Mouse (Mus musculus): ENCODE data around the gene Plekhg3. TPM values are rescaled to one million over a fixed set of nuclear protein-coding genes. Genes with fewer than 3 reads are reported as not detected.

The Plekhg3 gene
- 10 to 100 TPM; 13.6 to 18.5 TPM for total RNA-seq (2021)
- long read RNA-seq, experiment 1, partial matches to known transcripts: 3 of 8 reads
- long read RNA-seq, experiment 1, other reads (novel, unspliced or antisense): 5 of 8 reads
- long read RNA-seq, experiment 2, partial matches to known transcripts: 2 of 4 reads
- long read RNA-seq, experiment 2, other reads (novel, unspliced or antisense): 2 of 4 reads

GRCm38 (mm10) chr12:76530580-76531139 is at the start of gene Plekhg3:
TSS of gene Plekhg3 (plus strand) at chr12:76530891.
- DNase-seq: no peak

DNA sequence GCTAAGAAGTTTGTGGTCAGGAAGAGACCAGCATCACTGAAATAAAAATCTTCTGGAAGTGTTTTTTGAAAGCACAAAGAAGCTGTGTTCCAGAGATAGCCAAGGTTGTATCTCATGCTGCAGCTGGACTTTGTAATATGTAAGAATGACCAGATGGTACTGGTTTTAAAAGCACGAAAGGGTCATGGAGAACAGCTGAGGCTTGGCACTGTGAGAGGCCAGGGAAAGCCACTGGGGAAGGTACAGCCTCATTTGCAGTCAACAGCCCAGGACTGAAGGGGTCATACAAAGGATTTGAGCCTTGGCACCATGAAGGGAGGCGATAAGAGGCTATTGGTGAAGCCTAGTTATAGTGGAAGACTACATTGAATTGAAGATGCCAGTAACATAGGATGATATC is 48.2 kb upstream of the Plekhg3 start:
- no peak for DNase-seq

DNA sequence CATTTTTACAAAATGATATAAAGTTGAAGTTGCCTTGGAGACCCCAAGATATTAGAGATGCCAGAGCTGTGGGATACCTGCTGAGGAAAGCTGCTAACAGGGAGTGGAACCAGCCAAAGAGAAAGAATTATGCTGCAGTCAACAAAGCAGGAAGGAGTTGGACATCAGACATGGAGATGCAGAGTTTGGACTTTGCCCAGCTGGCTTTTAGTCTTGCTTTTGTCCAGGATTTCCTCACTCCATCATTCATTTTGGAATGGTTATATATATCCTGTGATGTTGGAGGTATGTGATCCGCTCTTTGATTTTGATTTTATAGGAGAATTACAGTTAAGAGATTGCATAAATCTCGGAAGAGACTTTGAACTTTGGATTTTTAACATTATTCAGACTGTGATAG is 47.7 kb upstream of the Plekhg3 start:
- no peak for DNase-seq

DNA sequence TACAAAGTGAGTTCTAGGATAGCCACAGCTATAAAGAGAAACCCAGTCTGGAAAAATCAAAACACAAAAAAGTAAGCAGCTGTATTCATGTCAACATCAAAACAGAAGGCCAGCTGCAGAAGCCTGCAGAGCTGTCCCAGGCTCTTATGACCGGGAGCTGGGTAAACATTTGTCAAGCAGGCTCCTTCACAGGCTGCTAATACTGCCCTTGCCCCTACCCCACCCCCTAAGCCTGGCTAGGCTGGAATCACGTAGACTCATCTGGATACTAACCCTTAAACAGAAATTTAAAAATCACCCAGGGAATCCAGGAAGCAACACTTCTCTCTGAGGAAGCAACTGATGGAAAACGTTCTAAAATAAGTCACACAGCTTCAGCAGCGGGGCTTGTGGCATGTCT is 45.8 kb upstream of the Plekhg3 start:
- DNase-seq: no peak

GRCm38 (mm10) chr12:76485381-76485780 is 45.3 kb upstream of the Plekhg3 start:
- DNase-seq: no peak

DNA sequence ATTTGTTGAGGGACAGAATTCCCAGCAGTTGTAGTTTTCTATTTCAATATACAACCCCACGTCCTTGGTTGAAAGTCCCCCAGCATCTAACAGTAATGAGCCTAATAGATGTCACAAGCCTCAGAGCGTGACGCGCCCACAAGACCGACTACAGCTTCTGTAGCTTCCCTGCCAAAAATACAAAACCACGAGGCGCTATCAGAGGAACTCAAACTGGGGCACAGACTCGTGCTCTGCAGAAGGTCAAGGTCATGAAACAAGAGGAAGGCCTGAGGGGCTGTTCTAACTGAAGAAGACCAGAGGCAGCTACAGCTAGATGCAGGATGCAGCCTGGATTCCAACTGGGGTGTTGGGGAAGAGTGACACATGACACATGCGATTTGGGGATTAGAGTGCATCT is 43.7 kb upstream of the Plekhg3 start:
- DNase-seq: no peak

DNA sequence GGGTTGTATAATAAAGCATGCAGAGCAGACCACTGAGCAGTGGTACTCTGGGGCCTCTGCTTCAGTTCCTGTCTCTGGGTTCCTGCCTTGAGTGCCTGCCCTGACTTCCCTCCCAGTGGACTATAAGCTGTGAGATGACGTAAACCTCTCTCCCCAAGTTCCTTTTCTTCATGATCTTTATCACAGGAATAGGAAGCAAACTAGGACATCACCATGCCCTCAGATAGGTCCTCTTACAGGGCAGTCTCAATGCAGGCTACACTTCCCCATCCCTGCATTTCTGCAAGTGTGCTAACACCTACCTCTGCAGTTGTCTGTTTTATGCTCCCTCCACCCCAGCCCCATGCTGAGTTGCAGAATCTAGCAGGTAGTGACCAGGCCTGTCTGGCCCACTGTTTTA is 39.9 kb upstream of the Plekhg3 start:
- DNase-seq: no peak

DNA sequence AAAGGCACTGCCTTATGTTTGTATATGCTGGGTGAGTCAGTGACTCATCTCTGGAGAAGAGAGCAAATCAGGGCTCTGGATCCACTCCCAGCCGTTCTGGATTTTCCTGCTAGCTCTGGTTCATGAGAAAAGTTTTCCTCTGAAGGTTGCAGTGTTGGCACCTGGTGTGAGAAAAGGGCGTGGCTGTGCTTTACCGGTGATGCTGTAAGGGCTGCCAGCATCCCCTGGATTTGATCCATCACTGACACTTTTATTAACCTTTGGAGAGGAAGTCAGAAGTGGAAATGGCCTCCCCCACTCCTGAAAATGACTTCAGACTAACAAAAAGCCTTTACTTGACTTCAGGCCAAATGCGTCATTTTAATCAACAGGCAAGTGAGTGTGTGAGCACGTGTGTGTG is 37.2 kb upstream of the Plekhg3 start:
- peak; percentile 34 for DNase-seq

- no peak for DNase-seq
Measured at GRCm38 (mm10) chr12:76495381-76495780, 35.3 kb upstream of the Plekhg3 start.

DNA sequence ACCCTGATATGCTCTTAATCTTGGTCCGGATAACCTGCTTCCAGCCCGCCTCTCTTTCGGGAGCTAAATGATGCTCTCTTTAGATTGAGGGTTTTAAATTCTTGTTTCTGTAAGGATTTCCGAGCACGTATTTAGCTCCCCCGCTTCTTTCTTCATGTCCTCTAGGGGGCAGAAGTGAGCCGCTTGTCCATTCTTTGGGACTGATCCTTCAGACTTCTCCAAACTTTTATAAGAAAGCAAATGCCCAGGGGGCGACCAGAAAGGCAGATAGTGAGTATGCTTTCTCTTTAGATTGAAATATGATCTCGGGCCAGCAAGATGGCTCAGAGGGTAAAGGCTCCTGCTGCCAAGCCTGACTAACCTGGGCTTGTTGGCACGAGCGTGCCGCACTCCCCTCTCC is 34.4 kb upstream of the Plekhg3 start:
- DNase-seq: peak; percentile 50

- no peak for DNase-seq
Measured at GRCm38 (mm10) chr12:76499276-76499675, 31.4 kb upstream of the Plekhg3 start.

- no peak for DNase-seq
Measured at GRCm38 (mm10) chr12:76500055-76500454, 30.6 kb upstream of the Plekhg3 start.

GRCm38 (mm10) chr12:76500896-76501295 is 29.8 kb upstream of the Plekhg3 start:
- DNase-seq: no peak

- DNase-seq: no peak
Measured at GRCm38 (mm10) chr12:76502981-76503380, 27.7 kb upstream of the Plekhg3 start.

DNA sequence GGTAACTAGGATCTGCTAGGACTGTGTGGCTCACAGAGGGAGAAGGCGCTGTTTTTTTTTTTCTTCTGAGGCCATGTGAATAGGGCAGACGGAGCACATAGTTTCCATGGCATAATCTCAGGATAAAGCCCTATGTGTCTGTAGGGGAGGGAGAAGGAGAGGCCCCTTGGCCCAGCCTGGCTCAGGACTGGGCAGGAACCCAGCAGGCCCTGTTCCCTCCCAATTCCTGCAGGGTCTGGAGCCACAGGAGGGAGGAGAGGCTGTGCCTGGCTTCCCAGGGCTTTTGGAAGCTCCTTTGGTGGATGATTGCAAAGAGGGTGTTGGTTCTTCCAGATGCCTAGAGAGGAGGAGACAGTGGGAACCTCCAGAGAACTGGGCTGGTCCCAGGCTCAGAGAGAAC is 24.2 kb upstream of the Plekhg3 start:
- DNase-seq: peak; percentile 59

- no peak for DNase-seq
Measured at GRCm38 (mm10) chr12:76507791-76508190, 22.9 kb upstream of the Plekhg3 start.

- no peak for DNase-seq
Measured at GRCm38 (mm10) chr12:76508909-76509440, 21.7 kb upstream of the Plekhg3 start.

- no peak for DNase-seq
Measured at GRCm38 (mm10) chr12:76512731-76513130, 18.0 kb upstream of the Plekhg3 start.

DNA sequence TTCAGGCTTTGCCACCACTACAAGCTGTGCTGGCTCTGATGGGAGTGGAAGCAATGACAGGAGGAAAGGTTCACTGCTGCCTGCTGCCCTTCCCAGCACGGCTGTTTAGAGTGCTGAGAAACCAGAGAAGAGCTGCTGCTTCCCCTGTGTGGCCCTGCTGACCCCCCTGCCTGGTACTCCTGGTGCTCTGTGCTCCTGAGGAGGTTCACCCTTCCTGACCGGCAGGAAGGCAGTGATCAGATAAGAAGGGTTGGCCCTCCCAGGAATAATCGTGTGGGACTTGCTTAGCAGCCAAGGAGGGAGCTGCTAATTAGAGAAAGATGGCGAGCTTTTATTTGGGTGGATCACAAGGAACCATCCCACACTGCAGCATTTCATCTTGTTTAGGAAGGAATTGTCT is 15.8 kb upstream of the Plekhg3 start:
- DNase-seq: no peak

- DNase-seq: no peak
Measured at GRCm38 (mm10) chr12:76518000-76518399, 12.7 kb upstream of the Plekhg3 start.

- DNase-seq: no peak
Measured at GRCm38 (mm10) chr12:76518909-76519842, 11.5 kb upstream of the Plekhg3 start.

DNA sequence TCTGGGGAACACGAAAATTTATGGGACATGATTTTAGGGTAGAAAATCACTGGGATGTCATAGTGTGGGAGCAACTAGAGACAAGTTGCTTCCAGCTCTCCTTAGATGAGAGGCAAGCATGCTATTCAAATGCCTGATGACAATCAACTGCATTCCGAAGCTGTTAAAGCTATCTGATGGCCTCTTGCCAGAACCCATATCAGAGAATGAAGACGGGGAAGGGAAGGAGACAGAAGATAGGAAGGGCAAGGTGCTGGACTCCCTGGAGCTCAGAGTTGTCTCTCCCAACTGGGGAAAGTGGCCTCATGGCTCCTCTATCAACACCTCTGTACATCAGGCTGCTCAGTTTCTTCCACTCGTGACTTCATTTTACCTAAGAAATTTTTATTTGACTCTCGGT is 7.0 kb upstream of the Plekhg3 start:
- DNase-seq: no peak

- no peak for DNase-seq
Measured at GRCm38 (mm10) chr12:76524915-76525314, 5.8 kb upstream of the Plekhg3 start.
